Mouse (Mus musculus) forebrain, embryonic 14.5 days (tissue): ENCODE results near the gene Cacnb3. TPM values are rescaled to one million over a fixed set of nuclear protein-coding genes. Genes with fewer than 3 reads are reported as not detected.

Experiments
- ATAC-seq: fragments of 200-750 bp; cut with Nextera tagmentation; 2 replicates; pipeline ENCODE4 v1.8.0; 2017; ENCODE audit warnings: mild to moderate bottlenecking, moderate library complexity
- DNase-seq: peaks from one replicate; pipeline ENCODE4 v3.0.0-alpha.2; 2015; ENCODE audit warnings: low spot score
- H3K27ac ChIP-seq: fragments of 300-500 bp; sonication (generic); 2 replicates; pipeline ENCODE4 v1.5.1; 2014; ENCODE audit warnings: low read depth, mild to moderate bottlenecking, control low read depth, low read length, moderate library complexity
- H3K27me3 ChIP-seq: fragments of 300-500 bp; sonication (generic); replicated peaks from 2 replicates; pipeline ENCODE4 v1.6.1; 2014; ENCODE audit warnings: low read length, control low read depth, mixed read lengths; ENCODE audit not compliant: control insufficient read depth, insufficient read depth
- H3K36me3 ChIP-seq: fragments of 300-500 bp; sonication (generic); 2 replicates; pipeline ENCODE4 v1.6.1; 2014; ENCODE audit warnings: low read length, control low read depth; ENCODE audit not compliant: control insufficient read depth, insufficient read depth
- H3K4me1 ChIP-seq: fragments of 300-500 bp; sonication (generic); 2 replicates; pipeline ENCODE4 v1.6.1; 2014; ENCODE audit warnings: antibody characterized with exemption, low read length, control low read depth; ENCODE audit not compliant: control insufficient read depth, insufficient read depth
- H3K4me2 ChIP-seq: fragments of 300-500 bp; sonication (generic); 2 replicates; pipeline ENCODE4 v1.6.1; 2014; ENCODE audit warnings: mild to moderate bottlenecking, control low read depth, low read length
- H3K4me3 ChIP-seq: fragments of 300-500 bp; sonication (generic); 2 replicates; pipeline ENCODE4 v1.5.1; 2014; ENCODE audit warnings: low read depth, low read length, control low read depth
- H3K9ac ChIP-seq: fragments of 300-500 bp; sonication (generic); 2 replicates; pipeline ENCODE4 v1.6.1; 2014; ENCODE audit warnings: mild to moderate bottlenecking, low read length, control low read depth, moderate library complexity
- H3K9me3 ChIP-seq: fragments of 300-500 bp; sonication (generic); replicated peaks from 2 replicates; pipeline ENCODE4 v1.6.1; 2016; ENCODE audit warnings: low read length, control low read depth, mixed read lengths; ENCODE audit not compliant: control insufficient read depth
- WGBS: fragments of 180-500 bp; shearing (Covaris S2); extraction: QIAGEN DNeasy Blood & Tissue Kit; methylation state at CpG from one replicate; pipeline ENCODE4 v1.1.7; 2014; 5-methylcytosine and 5-hydroxymethylcytosine counted together
- polyA plus RNA-seq: library from polyadenylated mRNA; unstranded; fragments of >200 nt; fragmentation: Nextera tagmentation; extraction: Ambion mirVana; gene quantifications from 2 replicates; pipeline ENCODE4 v1.2.1, GENCODE M21; 2014

Cacnb3 gene
- polyA plus RNA-seq, 1 experiment from 2014 or later, result 75.9 TPM

- no peak overlapping the region for H3K4me3 ChIP-seq
- ATAC-seq, result no peak
- 96% methylated on average over 8 of the region's 8 CpGs for WGBS
These were observed 21.5 kb downstream of the Cacnb3 start for GRCm38 (mm10) chr15:98652174-98652573.

GRCm38 (mm10) chr15:98656982-98657751 is 26.5 kb downstream of the Cacnb3 start:
- no peaks in the 10 kb centered on the region for H3K27me3 ChIP-seq
- no peak overlapping the region for H3K9ac ChIP-seq
- DNase-seq, result no peak
- no peak overlapping the region for H3K27ac ChIP-seq
- WGBS, result 82% methylated on average over 15 of the region's 15 CpGs
- H3K4me2 ChIP-seq, result no peak overlapping the region
- no peak overlapping the region for H3K4me3 ChIP-seq
- ATAC-seq, result no peak
- H3K9me3 ChIP-seq, result no peaks in the 10 kb centered on the region
- H3K36me3 ChIP-seq, result peaks cover 69% of the 10 kb centered on the region
- peaks cover 5% of the 10 kb centered on the region; the same call in 1 of the 2 replicates for H3K4me1 ChIP-seq

More at GRCm38 (mm10) chr15:98652174-98652573, 21.5 kb downstream of the Cacnb3 start:
- H3K36me3 ChIP-seq, result peaks cover 100% of the 10 kb centered on the region
- H3K27me3 ChIP-seq, result no peaks in the 10 kb centered on the region
- H3K9ac ChIP-seq, result no peak overlapping the region
- no peaks in the 10 kb centered on the region for H3K9me3 ChIP-seq
- no peak overlapping the region for H3K4me2 ChIP-seq
- H3K4me1 ChIP-seq, result no peaks in the 10 kb centered on the region
- no peak overlapping the region for H3K27ac ChIP-seq
- no peak for DNase-seq

DNA sequence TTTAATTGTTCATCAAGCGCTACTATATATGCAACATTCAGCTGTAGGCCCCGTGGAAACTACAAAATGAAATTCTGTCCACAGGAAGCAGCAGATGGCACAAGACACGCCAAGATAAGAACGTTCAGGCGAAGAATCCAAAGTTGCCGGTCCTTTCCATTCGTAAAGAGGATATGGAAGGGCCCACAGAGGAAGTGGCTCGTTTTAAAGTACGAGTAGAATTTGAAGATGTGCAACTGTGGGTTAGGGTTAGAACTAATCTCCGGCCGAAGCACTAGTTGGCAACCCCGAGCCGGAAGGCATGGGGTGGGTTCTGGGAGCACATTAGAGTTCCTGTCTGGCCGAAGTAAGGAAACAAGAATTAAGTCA is 31.5 kb downstream of the Cacnb3 start:
- H3K27me3 ChIP-seq, result no peaks in the 10 kb centered on the region
- H3K4me2 ChIP-seq, result peak overlapping the region; percentile 76
- no peaks in the 10 kb centered on the region for H3K9me3 ChIP-seq
- WGBS, result under 1% methylated on average over 14 of the region's 14 CpGs
- peak overlapping the region; percentile 93 for H3K9ac ChIP-seq
- peak overlapping the region; percentile 84 for H3K4me3 ChIP-seq
- peaks cover 5% of the 10 kb centered on the region; the same call in 1 of the 2 replicates for H3K4me1 ChIP-seq
- H3K27ac ChIP-seq, result peak overlapping the region; percentile 85
- peak; percentile 6; the same call in 1 of the 2 replicates for ATAC-seq
- H3K36me3 ChIP-seq, result peaks cover 19% of the 10 kb centered on the region
- DNase-seq, result peak; percentile 49

DNA sequence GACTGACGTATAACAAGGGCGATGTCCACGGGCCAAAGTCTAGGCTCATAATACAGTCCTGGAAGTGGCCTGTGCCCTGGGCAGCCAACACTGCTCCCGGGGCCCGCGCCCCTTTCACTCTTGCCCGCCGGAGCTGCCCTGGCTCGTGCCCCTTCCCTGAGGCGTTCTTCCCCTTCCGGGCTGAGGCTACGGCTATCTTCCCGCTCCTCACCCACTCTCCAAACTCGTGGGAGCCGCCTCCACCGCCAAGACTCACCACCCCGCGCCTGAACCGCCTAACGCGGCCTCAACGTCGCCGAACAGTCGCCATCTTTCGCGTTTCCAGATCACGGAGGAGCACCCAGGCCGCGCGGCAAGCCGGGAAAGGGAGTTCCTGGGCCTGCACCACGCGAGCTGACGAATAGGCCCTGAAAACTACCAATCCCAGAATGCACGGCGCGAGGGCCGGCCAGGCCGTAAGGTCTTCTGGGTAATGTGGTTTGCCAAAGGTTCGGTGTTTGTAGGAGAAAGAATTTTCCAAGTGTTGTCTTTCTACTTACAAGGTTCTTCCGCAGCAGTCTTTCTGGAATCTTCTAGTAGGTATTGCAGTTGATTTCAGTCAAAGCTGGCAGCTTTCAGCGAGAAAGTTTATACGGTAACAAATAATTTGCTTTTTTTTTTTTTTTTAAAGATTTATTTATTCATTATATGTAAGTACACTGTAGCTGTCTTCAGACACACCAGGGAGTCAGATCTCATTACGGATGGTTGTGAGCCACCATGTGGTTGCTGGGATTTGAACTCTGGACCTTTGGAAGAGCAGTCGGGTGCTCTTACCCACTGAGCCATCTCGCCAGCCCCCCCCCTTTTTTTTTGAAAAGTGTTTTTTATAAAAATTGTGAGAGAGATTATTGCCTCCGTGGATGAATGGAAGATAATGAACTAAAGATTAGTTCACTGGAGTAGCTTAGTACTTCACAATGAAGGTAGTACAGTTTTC is 32.2 kb downstream of the Cacnb3 start, which contains the start of gene Ddx23:
Gene Ddx23, minus strand, starts transcription at position 328 of the 979 bp plus-strand sequence.
- peak within 1 kb of the TSS; percentile 84 for H3K4me3 ChIP-seq
- peak within 1 kb of the TSS; percentile 85 for H3K27ac ChIP-seq
- H3K9ac ChIP-seq, result peak within 1 kb of the TSS; percentile 93
- ATAC-seq, result peak; percentile 97
- 4% methylated on average over 46 of the region's 48 CpGs for WGBS
- DNase-seq, result peak; percentile 99
- no peaks in the 10 kb centered on the region for H3K9me3 ChIP-seq
- peak within 1 kb of the TSS; percentile 76 for H3K4me2 ChIP-seq
- peaks cover 5% of the 10 kb centered on the region; the same call in 1 of the 2 replicates for H3K4me1 ChIP-seq
- peaks cover 13% of the 10 kb centered on the region for H3K36me3 ChIP-seq
- no peaks in the 10 kb centered on the region for H3K27me3 ChIP-seq

GRCm38 (mm10) chr15:98664042-98664907 is 33.6 kb downstream of the Cacnb3 start:
- Histone ChIP-seq H3K4me1 (peaks cover 5% of the 10 kb centered on the region; the same call in 1 of the 2 replicates), H3K4me3 (no peak overlapping the region), H3K27me3 (no peaks in the 10 kb centered on the region), H3K36me3 (no peaks in the 10 kb centered on the region), H3K27ac (no peak overlapping the region), H3K9me3 (no peaks in the 10 kb centered on the region), H3K9ac (no peak overlapping the region), H3K4me2 (no peak overlapping the region)
- ATAC-seq, result no peak
- DNase-seq, result peak; percentile 65
- WGBS, result 75% methylated on average over 11 of the region's 11 CpGs

DNA sequence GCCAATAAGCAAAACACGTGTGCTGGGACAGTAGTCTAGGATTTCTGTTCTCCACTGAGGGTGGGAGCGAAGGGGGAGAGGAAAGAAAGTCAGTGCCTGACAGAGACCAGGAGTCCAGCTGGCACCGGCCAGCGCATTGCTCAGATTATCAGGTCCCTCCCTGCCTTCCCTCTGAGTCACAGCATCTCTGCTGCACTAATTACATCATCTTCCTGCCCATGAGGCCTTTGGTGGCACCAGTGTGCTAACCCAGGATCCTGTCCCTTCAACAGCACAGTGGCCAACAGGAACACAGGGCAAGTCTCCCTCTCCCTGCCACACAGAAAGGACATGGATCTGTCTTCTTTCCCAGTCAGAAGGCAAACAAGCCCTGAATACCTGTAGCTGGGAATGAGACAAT is 42.0 kb downstream of the Cacnb3 start:
- H3K4me2 ChIP-seq, result no peak overlapping the region
- no peaks in the 10 kb centered on the region for H3K27me3 ChIP-seq
- 0 out of 2 replicates have a peak, but pooled peaks cover 9% of the 10 kb centered on the region for H3K36me3 ChIP-seq
- 91% methylated on average over 4 of the region's 4 CpGs for WGBS
- H3K4me1 ChIP-seq, result peaks cover 30% of the 10 kb centered on the region
- H3K9me3 ChIP-seq, result no peaks in the 10 kb centered on the region
- no peak overlapping the region for H3K4me3 ChIP-seq
- ATAC-seq, result no peak
- DNase-seq, result no peak
- no peak overlapping the region for H3K9ac ChIP-seq
- no peak overlapping the region for H3K27ac ChIP-seq

DNA sequence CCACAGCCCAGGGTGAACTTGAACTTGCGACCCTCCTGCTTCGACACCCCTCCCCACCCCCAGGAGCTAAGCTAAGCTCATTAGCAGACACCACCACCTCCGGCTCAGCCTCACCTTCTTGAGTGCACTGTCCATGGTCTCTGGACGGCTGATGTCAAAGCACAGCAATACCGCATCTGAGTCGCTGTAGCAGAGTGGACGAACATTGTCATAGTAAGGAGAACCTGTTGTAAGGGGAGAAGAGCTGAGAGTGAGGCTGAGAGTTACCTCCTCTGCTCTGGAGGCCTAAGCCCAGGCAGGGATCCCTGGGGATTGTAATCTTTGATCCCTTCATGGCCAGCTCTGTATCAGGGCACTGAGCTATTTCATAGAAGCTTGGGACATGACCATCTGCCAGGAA is 43.1 kb downstream of the Cacnb3 start:
- ATAC-seq, result no peak
- no peak overlapping the region for H3K4me3 ChIP-seq
- no peak overlapping the region for H3K9ac ChIP-seq
- H3K9me3 ChIP-seq, result no peaks in the 10 kb centered on the region
- DNase-seq, result no peak
- peaks cover 30% of the 10 kb centered on the region for H3K4me1 ChIP-seq
- H3K4me2 ChIP-seq, result peak overlapping the region; percentile 84
- H3K27ac ChIP-seq, result peak overlapping the region; percentile 23; the same call in 1 of the 2 replicates
- WGBS, result 81% methylated on average over 7 of the region's 7 CpGs
- no peaks in the 10 kb centered on the region for H3K27me3 ChIP-seq
- H3K36me3 ChIP-seq, result 0 out of 2 replicates have a peak, but pooled peaks cover 9% of the 10 kb centered on the region
